Mouse (Mus musculus): Measurements from ENCODE around the gene Slc25a29. TPM values are rescaled to one million over a fixed set of nuclear protein-coding genes. Genes with fewer than 3 reads are reported as not detected.

Slc25a29 gene
- total and polyA plus RNA-seq, 3 experiments: 1.1 to 2.0 (median 1.5) TPM

GRCm38 (mm10) chr12:108808465-108808864, 27.2 kb downstream of the Slc25a29 start:
- no peaks in the 10 kb centered on the region for H3K9me3 ChIP-seq (replicated peaks; ENCODE audit: low read length)
- no peak for DNase-seq (ENCODE audit: extremely low read depth)
- peaks cover 91% of the 10 kb centered on the region for H3K79me2 ChIP-seq (replicated peaks; ENCODE audit: control insufficient read depth, extremely low read depth, insufficient read depth, poor library complexity, severe bottlenecking)
- no peak overlapping the region for H3K4me2 ChIP-seq (ENCODE audit: insufficient read depth, low read depth, poor library complexity, severe bottlenecking)
- H3K9ac ChIP-seq (ENCODE audit: insufficient read depth, low read depth): no peak overlapping the region
- TF ChIP-seq NRF1 (IDR thresholded peaks at IDR 0.05; ENCODE audit: low read depth, low read length): no peak
- TF ChIP-seq HCFC1 (IDR thresholded peaks at IDR 0.05; ENCODE audit: low read depth, low read length): no peak
- TF ChIP-seq IRF4 (IDR thresholded peaks at IDR 0.05; ENCODE audit: low read depth, low read length): no peak
- TF ChIP-seq E2F4 (IDR thresholded peaks at IDR 0.05; ENCODE audit: insufficient replicate concordance, low read depth, low read length): no peak
- TF ChIP-seq UBTF (IDR thresholded peaks at IDR 0.05; ENCODE audit: low read depth, low read length): no peak
- TF ChIP-seq MAZ (IDR thresholded peaks at IDR 0.05; ENCODE audit: low read depth, low read length): no peak
- TF ChIP-seq TBP (conservative IDR thresholded peaks at IDR 0.05; ENCODE audit: low read depth, low read length): no peak
- no peak for TF ChIP-seq EP300 (IDR thresholded peaks at IDR 0.05; ENCODE audit: low read length)
- peaks cover 26 to 92% of the 10 kb centered on the region in 2 experiments for H3K36me3 ChIP-seq (replicated peaks in 1 of 2; ENCODE audit: control insufficient read depth in 1 of 2, insufficient read depth in 1 of 2, low read length in 1 of 2)
- H3K4me3 ChIP-seq (replicated peaks in 1 of 3; ENCODE audit: low read depth in 2 of 3, low read length in 2 of 3, poor library complexity in 1 of 3): no peak overlapping the region
- dilution Hi-C loops (cut with MboI; ENCODE audit: extremely low pct_ligation_motif_present, extremely low pct_unique_long_range_greater_than_20kb, low sequenced_read_pairs) (no loop called here), in situ Hi-C loops (cut with MboI; ENCODE audit: low pct_ligation_motif_present, low pct_unique_long_range_greater_than_20kb, low sequenced_read_pairs) (no loop called here)
- no peak overlapping the region for H3K27ac ChIP-seq (ENCODE audit: insufficient read depth, low read depth)
- no peaks in the 10 kb centered on the region for H3K27me3 ChIP-seq (replicated peaks)
- peaks cover 0 to 34% of the 10 kb centered on the region in 2 experiments; a peak in 2 of 4 replicates for H3K4me1 ChIP-seq (ENCODE audit: control insufficient read depth in 1 of 2, insufficient read depth in 2 of 2)

DNA sequence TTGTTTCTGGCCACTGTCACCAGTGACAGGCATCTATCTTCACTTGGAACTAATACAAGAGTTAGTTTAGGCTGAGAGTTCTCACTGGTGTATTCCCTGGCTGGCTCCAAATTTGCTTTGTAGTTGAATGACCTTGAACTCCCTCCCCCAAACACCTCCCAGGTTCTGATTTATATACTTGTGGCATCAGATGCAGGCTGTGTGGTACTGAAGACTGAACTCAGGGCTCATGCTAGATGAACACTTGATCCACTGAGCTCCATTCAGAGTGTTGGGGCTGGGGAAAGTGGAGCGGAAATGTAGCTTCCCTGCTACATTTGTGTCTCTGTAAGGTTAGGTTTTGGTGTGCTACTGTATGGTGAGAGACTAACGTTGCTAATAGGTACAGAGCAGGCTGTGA, 31.3 kb downstream of the Slc25a29 start:
- Histone ChIP-seq H3K9me3 (replicated peaks; ENCODE audit: low read length) (no peaks in the 10 kb centered on the region), H3K27me3 (replicated peaks) (no peaks in the 10 kb centered on the region), H3K4me3 (replicated peaks in 1 of 3; ENCODE audit: low read depth in 2 of 3, low read length in 2 of 3, poor library complexity in 1 of 3) (no peak overlapping the region), H3K79me2 (replicated peaks; ENCODE audit: control insufficient read depth, extremely low read depth, insufficient read depth, poor library complexity, severe bottlenecking) (peaks cover 97% of the 10 kb centered on the region), H3K36me3 (replicated peaks in 1 of 2; ENCODE audit: control insufficient read depth in 1 of 2, insufficient read depth in 1 of 2, low read length in 1 of 2) (peaks cover 28 to 86% of the 10 kb centered on the region in 2 experiments), H3K4me2 (ENCODE audit: insufficient read depth, low read depth, poor library complexity, severe bottlenecking) (no peak overlapping the region), H3K4me1 (ENCODE audit: control insufficient read depth in 1 of 2, insufficient read depth in 2 of 2) (peaks cover 2 to 52% of the 10 kb centered on the region in 2 experiments; a peak in 3 of 4 replicates), H3K27ac (ENCODE audit: insufficient read depth, low read depth) (no peak overlapping the region), H3K9ac (ENCODE audit: insufficient read depth, low read depth) (no peak overlapping the region)
- no peak for DNase-seq (ENCODE audit: extremely low read depth)
- in situ Hi-C loops (cut with MboI; ENCODE audit: low pct_ligation_motif_present, low pct_unique_long_range_greater_than_20kb, low sequenced_read_pairs): no loop called here
- TF ChIP-seq MXI1 (IDR thresholded peaks at IDR 0.05; ENCODE audit: low read depth, low read length) (no peak), MAZ (IDR thresholded peaks at IDR 0.05; ENCODE audit: low read depth, low read length) (no peak)
- dilution Hi-C loops (cut with MboI; ENCODE audit: extremely low pct_ligation_motif_present, extremely low pct_unique_long_range_greater_than_20kb, low sequenced_read_pairs): no loop called here

- Histone ChIP-seq H3K4me3 (replicated peaks in 1 of 3; ENCODE audit: low read depth in 2 of 3, low read length in 2 of 3, poor library complexity in 1 of 3) (no peak overlapping the region), H3K9ac (ENCODE audit: insufficient read depth, low read depth) (no peak overlapping the region), H3K36me3 (replicated peaks in 1 of 2; ENCODE audit: control insufficient read depth in 1 of 2, insufficient read depth in 1 of 2, low read length in 1 of 2) (peaks cover 10 to 74% of the 10 kb centered on the region in 2 experiments), H3K4me2 (ENCODE audit: insufficient read depth, low read depth, poor library complexity, severe bottlenecking) (no peak overlapping the region), H3K27me3 (replicated peaks) (no peaks in the 10 kb centered on the region), H3K79me2 (replicated peaks; ENCODE audit: control insufficient read depth, extremely low read depth, insufficient read depth, poor library complexity, severe bottlenecking) (peaks cover 95% of the 10 kb centered on the region), H3K27ac (ENCODE audit: insufficient read depth, low read depth) (no peak overlapping the region), H3K4me1 (ENCODE audit: control insufficient read depth in 1 of 2, insufficient read depth in 2 of 2) (peaks cover 2 to 68% of the 10 kb centered on the region in 2 experiments; a peak in 3 of 4 replicates), H3K9me3 (replicated peaks; ENCODE audit: low read length) (peaks cover 2% of the 10 kb centered on the region)
- in situ Hi-C loops (cut with MboI; ENCODE audit: low pct_ligation_motif_present, low pct_unique_long_range_greater_than_20kb, low sequenced_read_pairs): no loop called here
- TF ChIP-seq CHD2 (IDR thresholded peaks at IDR 0.05; ENCODE audit: low read length): no peak
- no peak for TF ChIP-seq RAD21 (IDR thresholded peaks at IDR 0.05; ENCODE audit: low read depth, low read length)
- TF ChIP-seq CTCF (conservative IDR thresholded peaks at IDR 0.05 in 1 of 2, IDR thresholded peaks at IDR 0.05 in 1 of 2; ENCODE audit: low read depth in 2 of 2, low read length in 2 of 2): no peak
- no peak for TF ChIP-seq MEF2A (IDR thresholded peaks at IDR 0.05; ENCODE audit: borderline replicate concordance, low read depth, low read length)
- no peak for TF ChIP-seq POLR2AphosphoS2 (IDR thresholded peaks at IDR 0.05; ENCODE audit: low read depth, low read length)
- TF ChIP-seq JUND (conservative IDR thresholded peaks at IDR 0.05; ENCODE audit: low read depth, low read length): no peak
- TF ChIP-seq SIN3A (IDR thresholded peaks at IDR 0.05; ENCODE audit: low read length): no peak
- no peak for TF ChIP-seq MXI1 (IDR thresholded peaks at IDR 0.05; ENCODE audit: low read depth, low read length)
- TF ChIP-seq RCOR1 (conservative IDR thresholded peaks at IDR 0.05; ENCODE audit: low read depth, low read length): no peak
- no peak for TF ChIP-seq IRF4 (IDR thresholded peaks at IDR 0.05; ENCODE audit: low read depth, low read length)
- DNase-seq (ENCODE audit: extremely low read depth): no peak
- dilution Hi-C loops (cut with MboI; ENCODE audit: extremely low pct_ligation_motif_present, extremely low pct_unique_long_range_greater_than_20kb, low sequenced_read_pairs): no loop called here
Measured at GRCm38 (mm10) chr12:108801613-108802012, 34.1 kb downstream of the Slc25a29 start.
